Mouse (Mus musculus) MEL (cell line): ENCODE data around the gene Ftcd.

Experiments used
- CHD1 ChIP-seq: IDR thresholded peaks from 2 replicates; pipeline ENCODE4 v1.6.1; 2012; ENCODE audit warnings: low read depth, mild to moderate bottlenecking, inconsistent platforms, low read length, improper control_type of control experiment
- CHD2 ChIP-seq: IDR thresholded peaks from 2 replicates; pipeline ENCODE4 v1.6.1; 2011; ENCODE audit warnings: low read length, improper control_type of control experiment
- CTCF ChIP-seq, 3 experiments: IDR thresholded peaks in 2 of 3; conservative IDR thresholded peaks in 1 of 3; 2 replicates each; pipeline ENCODE4 v1.5.1; 2011 to 2012; ENCODE audit warnings: low read length in 3 of 3, low read depth in 2 of 3, mild to moderate bottlenecking in 2 of 3, improper control_type of control experiment in 1 of 3, inconsistent platforms in 1 of 3, mixed read lengths in 1 of 3, moderate library complexity in 1 of 3; ENCODE audit not compliant: control insufficient read depth in 1 of 3, insufficient read depth in 1 of 3, poor library complexity in 1 of 3, severe bottlenecking in 1 of 3
- EP300 ChIP-seq, 2 experiments: IDR thresholded peaks; 2 replicates each; pipeline ENCODE4 v1.6.1; 2011; ENCODE audit warnings: improper control_type of control experiment in 2 of 2, low read length in 2 of 2, low read depth in 1 of 2, mild to moderate bottlenecking in 1 of 2
- GATA1 ChIP-seq: IDR thresholded peaks from 2 replicates; pipeline ENCODE4 v1.6.1; 2011; ENCODE audit warnings: low read depth, low read length, improper control_type of control experiment
- KAT2A ChIP-seq: conservative IDR thresholded peaks from 2 replicates; pipeline ENCODE4 v1.6.1; 2012; ENCODE audit warnings: low read depth, low read length, improper control_type of control experiment, inconsistent platforms
- MAFK ChIP-seq: IDR thresholded peaks from 2 replicates; pipeline ENCODE4 v1.6.1; 2011; ENCODE audit warnings: low read depth, mild to moderate bottlenecking, low read length, improper control_type of control experiment, borderline replicate concordance
- MEF2A ChIP-seq: IDR thresholded peaks from 2 replicates; pipeline ENCODE4 v1.6.1; 2014; ENCODE audit warnings: low read depth, mild to moderate bottlenecking, inconsistent platforms, low read length, improper control_type of control experiment; ENCODE audit not compliant: poor library complexity, insufficient replicate concordance, severe bottlenecking; ENCODE audit errors: extremely low read depth
- POLR2A ChIP-seq, 2 experiments: IDR thresholded peaks; 2 replicates each; pipeline ENCODE4 v1.6.1; 2011 to 2012; ENCODE audit warnings: low read length in 2 of 2, mild to moderate bottlenecking in 2 of 2, control low read depth in 1 of 2, improper control_type of control experiment in 1 of 2, low read depth in 1 of 2, moderate library complexity in 1 of 2; ENCODE audit not compliant: control insufficient read depth in 1 of 2, insufficient read depth in 1 of 2, poor library complexity in 1 of 2
- SMC3 ChIP-seq: IDR thresholded peaks from 2 replicates; pipeline ENCODE4 v1.6.1; 2011; ENCODE audit warnings: low read depth, low read length, improper control_type of control experiment
- TAL1 ChIP-seq: IDR thresholded peaks from 2 replicates; pipeline ENCODE4 v1.6.1; 2012; ENCODE audit warnings: mild to moderate bottlenecking, inconsistent platforms, low read length, moderate library complexity, mixed read lengths
- UBTF ChIP-seq: IDR thresholded peaks from 2 replicates; pipeline ENCODE4 v1.6.1; 2012; ENCODE audit warnings: low read depth, mild to moderate bottlenecking, inconsistent platforms, low read length, improper control_type of control experiment, moderate library complexity, borderline replicate concordance; ENCODE audit not compliant: insufficient read depth
- USF2 ChIP-seq, 2 experiments: IDR thresholded peaks; 2 replicates each; pipeline ENCODE4 v1.6.1; 2011 to 2012; ENCODE audit warnings: improper control_type of control experiment in 2 of 2, low read length in 2 of 2, borderline replicate concordance in 1 of 2, inconsistent platforms in 1 of 2, low read depth in 1 of 2, mild to moderate bottlenecking in 1 of 2; ENCODE audit not compliant: insufficient read depth in 1 of 2

GRCm38 (mm10) chr10:76530922-76531321 is 44.5 kb upstream of the Ftcd start:
- TF ChIP-seq EP300 (IDR thresholded peaks at IDR 0.05; ENCODE audit: low read depth in 1 of 2, low read length in 2 of 2) (no peak), SMC3 (no peak; the same call in 1 of the 2 replicates), TAL1 (no peak), POLR2A (IDR thresholded peaks at IDR 0.05; ENCODE audit: control insufficient read depth in 1 of 2, insufficient read depth in 1 of 2, low read depth in 1 of 2, low read length in 2 of 2, poor library complexity in 1 of 2) (no peak), GATA1 (no peak), MAFK (no peak), KAT2A (no peak), CHD2 (no peak), CTCF (IDR thresholded peaks at IDR 0.05 in 2 of 3, conservative IDR thresholded peaks at IDR 0.05 in 1 of 3; ENCODE audit: control insufficient read depth in 1 of 3, insufficient read depth in 1 of 3, low read depth in 2 of 3, low read length in 3 of 3, poor library complexity in 1 of 3, severe bottlenecking in 1 of 3) (no peak), CHD1 (no peak), UBTF (no peak), USF2 (IDR thresholded peaks at IDR 0.05; ENCODE audit: borderline replicate concordance in 1 of 2, insufficient read depth in 1 of 2, low read depth in 1 of 2, low read length in 2 of 2) (no peak), MEF2A (no peak)
